Mouse (Mus musculus) neural tube, embryonic 11.5 days (tissue): ENCODE results near the gene Gpt2. TPM values are rescaled to one million over a fixed set of nuclear protein-coding genes. Genes with fewer than 3 reads are reported as not detected.

ENCODE experiments used
- ATAC-seq: fragments of 200-750 bp; cut with Nextera tagmentation; 2 replicates; pipeline ENCODE4 v1.8.0; 2017; ENCODE audit warnings: moderate number of reproducible peaks, mild to moderate bottlenecking, moderate TSS enrichment, moderate library complexity; ENCODE audit not compliant: insufficient read depth, low FRiP score, low TSS enrichment
- DNase-seq: peaks from one replicate; pipeline ENCODE4 v3.0.0-alpha.2; 2015; ENCODE audit warnings: low spot score
- H3K27ac ChIP-seq: fragments of 300-500 bp; sonication (generic); 2 replicates; pipeline ENCODE4 v1.5.1; 2014; ENCODE audit warnings: low read depth, mild to moderate bottlenecking, low read length
- H3K27me3 ChIP-seq: fragments of 300-500 bp; sonication (generic); 2 replicates; pipeline ENCODE4 v1.6.1; 2014; ENCODE audit warnings: mild to moderate bottlenecking, low read length, mixed read lengths; ENCODE audit not compliant: control insufficient read depth, insufficient read depth
- H3K36me3 ChIP-seq: fragments of 300-500 bp; sonication (generic); 2 replicates; pipeline ENCODE4 v1.6.1; 2014; ENCODE audit warnings: mild to moderate bottlenecking, low read length, moderate library complexity, mixed read lengths; ENCODE audit not compliant: control insufficient read depth, insufficient read depth
- H3K4me1 ChIP-seq: fragments of 300-500 bp; sonication (generic); 2 replicates; pipeline ENCODE4 v1.6.1; 2014; ENCODE audit warnings: low read length, mixed read lengths; ENCODE audit not compliant: control insufficient read depth, insufficient read depth
- H3K4me2 ChIP-seq: fragments of 300-500 bp; sonication (generic); 2 replicates; pipeline ENCODE4 v1.6.1; 2014; ENCODE audit warnings: low read depth, mild to moderate bottlenecking, moderate library complexity
- H3K4me3 ChIP-seq: fragments of 300-500 bp; sonication (generic); 2 replicates; pipeline ENCODE4 v1.5.1; 2014; ENCODE audit warnings: low read depth, low read length
- H3K9ac ChIP-seq: fragments of 300-500 bp; sonication (generic); 2 replicates; pipeline ENCODE4 v1.6.1; 2014; ENCODE audit warnings: mild to moderate bottlenecking, low read length
- H3K9me3 ChIP-seq: fragments of 300-500 bp; sonication (generic); 2 replicates; pipeline ENCODE4 v1.6.1; 2016; ENCODE audit warnings: low read length; ENCODE audit not compliant: control insufficient read depth
- WGBS: fragments of 180-500 bp; shearing (Covaris S2); extraction: QIAGEN DNeasy Blood & Tissue Kit; methylation state at CpG from one replicate; pipeline ENCODE4 v1.1.7; 2014; 5-methylcytosine and 5-hydroxymethylcytosine counted together
- polyA plus RNA-seq: library from polyadenylated mRNA; unstranded; fragments of >200 nt; fragmentation: Nextera tagmentation; extraction: Ambion mirVana; gene quantifications from 2 replicates; pipeline ENCODE4 v1.2.1, GENCODE M21; 2014

The Gpt2 gene
- polyA plus RNA-seq, 1 experiment from 2014 or later = 42.9 TPM

- Histone ChIP-seq H3K27ac (no peak overlapping the region), H3K9me3 (no peaks in the 10 kb centered on the region), H3K27me3 (no peaks in the 10 kb centered on the region), H3K4me2 (no peak overlapping the region), H3K36me3 (peaks cover 4% of the 10 kb centered on the region; the same call in 1 of the 2 replicates), H3K9ac (no peak overlapping the region), H3K4me3 (no peak overlapping the region), H3K4me1 (no peaks in the 10 kb centered on the region)
- 100% methylated on average over 2 of the region's 2 CpGs for WGBS
- ATAC-seq (no peak), DNase-seq (no peak)
Observed at GRCm38 (mm10) chr8:85536332-85536731, 44.0 kb downstream of the Gpt2 start.

- H3K9me3 ChIP-seq = no peaks in the 10 kb centered on the region
- no peak overlapping the region for H3K9ac ChIP-seq
- DNase-seq (no peak), ATAC-seq (no peak)
- H3K27ac ChIP-seq = no peak overlapping the region
- peaks cover 9% of the 10 kb centered on the region for H3K36me3 ChIP-seq
- H3K27me3 ChIP-seq = no peaks in the 10 kb centered on the region
- H3K4me2 ChIP-seq = no peak overlapping the region
- 94% methylated on average over 1 of the region's 1 CpGs for WGBS
- 0 out of 2 replicates have a peak, but pooled peaks cover 3% of the 10 kb centered on the region for H3K4me1 ChIP-seq
- H3K4me3 ChIP-seq = no peak overlapping the region
Observed at GRCm38 (mm10) chr8:85551934-85552333, 59.6 kb downstream of the Gpt2 start.

- under 1% methylated on average over 60 of the region's 66 CpGs for WGBS
- H3K27ac ChIP-seq = peak overlapping the region; percentile 83
Observed at GRCm38 (mm10) chr8:85554391-85555180, 62.2 kb downstream of the Gpt2 start.

GRCm38 (mm10) chr8:85555181-85556145 lies 63.1 kb downstream of the Gpt2 start, which contains the start of gene Dnaja2:
Dnaja2 (minus strand) TSS chr8:85555344.
- Histone ChIP-seq H3K27me3 (no peaks in the 10 kb centered on the region), H3K36me3 (no peaks in the 10 kb centered on the region; the same call in none of the 2 replicates), H3K4me2 (peak within 1 kb of the TSS; percentile 87), H3K9ac (peak within 1 kb of the TSS; percentile 91), H3K4me3 (peak within 1 kb of the TSS; percentile 95), H3K4me1 (0 out of 2 replicates have a peak, but pooled peaks cover 3% of the 10 kb centered on the region), H3K9me3 (no peaks in the 10 kb centered on the region), H3K27ac (peak within 1 kb of the TSS; percentile 83)
- DNase-seq (peak; percentile 94), ATAC-seq (peak; percentile 93)
- WGBS = under 1% methylated on average over 75 of the region's 77 CpGs

More at GRCm38 (mm10) chr8:85554391-85555180, 62.2 kb downstream of the Gpt2 start:
- Histone ChIP-seq H3K27me3 (no peaks in the 10 kb centered on the region), H3K4me2 (peak overlapping the region; percentile 87), H3K4me1 (0 out of 2 replicates have a peak, but pooled peaks cover 3% of the 10 kb centered on the region), H3K36me3 (no peaks in the 10 kb centered on the region; the same call in none of the 2 replicates), H3K9ac (peak overlapping the region; percentile 91), H3K9me3 (no peaks in the 10 kb centered on the region), H3K4me3 (peak overlapping the region; percentile 95)
- ATAC-seq = peak; percentile 86
- DNase-seq = peak; percentile 23

GRCm38 (mm10) chr8:85556986-85557600 lies 64.7 kb downstream of the Gpt2 start:
- Histone ChIP-seq H3K4me2 (no peak overlapping the region), H3K4me1 (0 out of 2 replicates have a peak, but pooled peaks cover 3% of the 10 kb centered on the region), H3K9ac (no peak overlapping the region), H3K27ac (no peak overlapping the region), H3K9me3 (no peaks in the 10 kb centered on the region), H3K27me3 (no peaks in the 10 kb centered on the region), H3K36me3 (no peaks in the 10 kb centered on the region; the same call in 1 of the 2 replicates), H3K4me3 (no peak overlapping the region)
- WGBS = 84% methylated on average over 2 of the region's 2 CpGs
- DNase-seq = no peak
- ATAC-seq = no peak

GRCm38 (mm10) chr8:85557601-85557986 lies 65.2 kb downstream of the Gpt2 start:
- DNase-seq (no peak), ATAC-seq (no peak)
- Histone ChIP-seq H3K36me3 (no peaks in the 10 kb centered on the region), H3K4me1 (0 out of 2 replicates have a peak, but pooled peaks cover 3% of the 10 kb centered on the region), H3K9ac (no peak overlapping the region), H3K4me2 (no peak overlapping the region), H3K4me3 (no peak overlapping the region), H3K9me3 (no peaks in the 10 kb centered on the region), H3K27me3 (no peaks in the 10 kb centered on the region), H3K27ac (no peak overlapping the region)
- 86% methylated on average over 3 of the region's 3 CpGs for WGBS

GRCm38 (mm10) chr8:85559201-85559600 lies 66.8 kb downstream of the Gpt2 start:
- WGBS = 97% methylated on average over 1 of the region's 1 CpGs
- H3K9ac ChIP-seq = no peak overlapping the region
- H3K36me3 ChIP-seq = no peaks in the 10 kb centered on the region
- no peak overlapping the region for H3K27ac ChIP-seq
- H3K9me3 ChIP-seq = no peaks in the 10 kb centered on the region
- H3K4me1 ChIP-seq = 0 out of 2 replicates have a peak, but pooled peaks cover 3% of the 10 kb centered on the region
- H3K27me3 ChIP-seq = no peaks in the 10 kb centered on the region
- ATAC-seq (no peak), DNase-seq (no peak)
- H3K4me3 ChIP-seq = no peak overlapping the region
- H3K4me2 ChIP-seq = no peak overlapping the region

- H3K4me1 ChIP-seq = 0 out of 2 replicates have a peak, but pooled peaks cover 3% of the 10 kb centered on the region
- DNase-seq (no peak), ATAC-seq (no peak)
- H3K36me3 ChIP-seq = no peaks in the 10 kb centered on the region
- H3K4me2 ChIP-seq = no peak overlapping the region
- no peak overlapping the region for H3K9ac ChIP-seq
- no peaks in the 10 kb centered on the region for H3K9me3 ChIP-seq
- no peak overlapping the region for H3K27ac ChIP-seq
- H3K27me3 ChIP-seq = no peaks in the 10 kb centered on the region
- WGBS = 83% methylated on average over 2 of the region's 2 CpGs
- no peak overlapping the region for H3K4me3 ChIP-seq
Observed at GRCm38 (mm10) chr8:85559966-85560365, 67.6 kb downstream of the Gpt2 start.
